Mouse (Mus musculus): ENCODE measurements at regions not wholly inside any gene's neighbourhood (a gene's known extent, or its start where the extent isn't known, plus 50 kb on each side); places are given as distances from the start of the nearest gene placed in this dataset.

DNA sequence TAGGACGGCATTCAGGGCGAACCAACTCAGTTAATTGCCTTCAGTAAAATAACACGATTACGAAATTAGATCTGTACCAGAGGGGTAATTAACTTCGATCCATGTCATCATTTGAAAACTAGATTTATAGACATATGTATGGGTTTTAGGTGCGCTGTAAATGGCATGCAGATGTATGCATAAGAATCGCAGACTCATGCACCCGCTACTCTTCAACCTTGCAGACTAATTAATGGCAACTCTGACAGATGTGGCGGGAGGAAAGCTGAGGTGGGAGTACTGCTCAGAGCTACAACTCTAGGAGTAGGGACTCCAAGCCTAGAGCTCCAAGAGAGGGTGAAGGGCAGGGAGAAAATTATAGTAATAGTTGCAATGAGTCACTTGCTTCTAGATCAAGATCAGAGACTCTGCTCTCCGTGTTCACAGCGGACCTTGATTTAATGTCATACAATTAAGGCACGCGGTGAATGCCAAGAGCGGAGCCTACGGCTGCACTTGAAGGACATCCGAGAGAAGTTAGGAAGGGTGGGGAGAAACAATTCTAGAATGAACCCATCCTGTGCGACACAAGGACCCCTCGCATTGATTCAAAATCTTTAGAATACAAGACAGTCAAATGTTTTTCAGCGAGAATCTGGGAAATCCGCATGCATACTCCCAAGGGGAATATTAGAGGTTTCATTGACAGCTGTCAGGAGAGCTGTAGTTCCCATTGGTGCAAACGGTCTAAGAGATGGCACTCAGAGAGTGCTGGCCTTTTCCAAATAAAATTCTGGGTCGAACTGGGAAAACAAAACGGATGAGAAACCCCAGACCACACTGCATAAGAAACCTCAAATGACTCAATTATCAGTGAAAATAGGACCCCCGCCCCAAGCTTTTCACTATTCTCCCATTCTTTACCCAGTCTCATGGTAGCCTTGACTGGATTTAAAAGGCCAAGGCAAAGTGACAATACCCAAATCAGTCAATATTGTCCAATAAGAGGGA lies 152.6 kb upstream of the Cypt12 start:
- peak in 1 of 2 experiments; percentile 42 for DNase-seq (ENCODE audit: extremely low spot score in 1 of 2, low spot score in 1 of 2)

DNA sequence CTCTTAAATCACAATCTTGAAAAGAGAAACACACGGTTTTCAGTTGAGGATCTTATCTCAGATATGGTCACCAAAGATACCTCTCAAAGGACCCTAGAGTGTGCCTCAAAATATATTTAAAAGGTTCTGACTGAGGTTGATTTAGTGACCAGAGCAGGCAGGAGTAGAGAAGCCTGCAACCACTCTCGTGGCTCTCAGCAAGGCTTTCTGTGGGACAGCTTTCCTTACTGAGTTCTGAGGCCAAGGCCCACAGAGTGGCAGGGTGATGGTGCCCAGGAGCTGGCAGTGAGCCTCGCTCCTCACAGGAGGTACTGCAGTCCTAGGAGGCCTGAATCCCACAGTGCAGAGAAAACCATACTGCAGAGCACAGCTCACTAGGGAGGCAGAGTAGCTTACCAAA lies 151.4 kb upstream of the Cypt12 start:
- DNase-seq (ENCODE audit: extremely low spot score in 1 of 2, low spot score in 1 of 2), result no peak

DNA sequence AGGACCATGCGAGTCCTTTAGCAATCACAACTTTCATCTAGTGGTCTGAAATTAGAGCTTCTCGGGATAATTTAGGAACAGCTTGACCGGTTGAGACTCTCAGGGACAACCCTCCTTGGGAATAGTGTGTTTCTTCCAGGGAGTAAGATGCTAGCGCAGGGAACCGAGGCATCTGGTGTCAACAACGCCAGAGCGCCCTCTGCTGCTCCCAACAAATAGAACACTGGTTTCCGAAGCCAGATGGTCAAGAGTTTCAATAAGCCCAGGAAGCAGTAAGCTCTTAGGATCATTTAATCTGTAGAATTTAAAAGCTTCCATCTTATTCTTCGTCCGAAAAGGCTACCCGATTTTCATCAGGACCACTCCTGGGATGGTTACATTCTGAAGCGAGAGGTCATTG lies 149.8 kb upstream of the Cypt12 start:
- DNase-seq (ENCODE audit: extremely low spot score in 1 of 2, low spot score in 1 of 2), result peak; percentile 49 to 93

DNA sequence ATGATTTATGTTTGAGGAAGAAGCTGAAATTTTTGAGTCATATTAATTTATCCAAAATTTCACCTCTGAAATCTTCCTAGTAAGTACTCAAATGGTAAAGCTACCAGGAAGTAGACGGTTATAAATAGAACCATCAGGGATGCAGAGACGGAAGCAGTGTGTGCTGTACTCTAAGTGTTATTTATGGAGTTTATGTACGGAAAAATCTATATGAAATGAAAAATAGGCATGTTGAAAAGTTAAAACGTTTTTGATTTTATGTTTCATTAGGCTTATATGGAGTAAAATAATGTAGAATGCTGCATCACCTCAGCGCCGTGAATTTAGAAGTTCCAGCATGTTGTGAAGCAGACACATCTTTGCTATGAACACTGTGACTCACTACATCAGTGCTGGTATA lies 149.1 kb upstream of the Cypt12 start:
- DNase-seq (ENCODE audit: extremely low spot score in 1 of 2, low spot score in 1 of 2), result no peak

GRCm38 (mm10) chr3:17800810-17801209 lies 147.4 kb upstream of the Cypt12 start:
- no peak for DNase-seq (ENCODE audit: extremely low spot score in 1 of 2, low spot score in 1 of 2)

- no peak for DNase-seq (ENCODE audit: extremely low spot score in 1 of 2, low spot score in 1 of 2)
These were observed 146.7 kb upstream of the Cypt12 start for GRCm38 (mm10) chr3:17801479-17801878.

GRCm38 (mm10) chr3:17805185-17805584 lies 143.0 kb upstream of the Cypt12 start:
- DNase-seq (ENCODE audit: extremely low spot score in 1 of 2, low spot score in 1 of 2), result no peak

DNA sequence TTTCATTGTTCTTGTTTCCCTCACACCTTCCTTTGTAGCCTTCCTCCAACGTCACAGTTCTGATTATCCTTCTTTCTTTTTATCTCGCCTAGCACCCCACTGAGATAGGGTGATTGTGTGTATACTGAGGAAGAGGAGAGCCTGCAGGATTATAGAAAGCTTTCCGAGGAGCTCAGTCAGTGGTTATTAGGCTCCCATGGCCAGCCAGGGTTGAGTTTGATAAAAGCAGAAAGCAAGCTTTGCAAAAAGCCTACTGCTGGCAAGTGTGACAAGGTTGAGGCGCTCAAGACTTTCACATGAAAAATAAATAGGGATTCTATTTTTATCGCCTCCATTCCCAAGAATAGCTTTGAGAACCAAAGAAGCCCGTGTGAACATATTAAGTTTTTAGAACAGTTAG lies 136.9 kb upstream of the Cypt12 start:
- no peak for DNase-seq (ENCODE audit: extremely low spot score in 1 of 2, low spot score in 1 of 2)

- no peak for DNase-seq (ENCODE audit: extremely low spot score in 1 of 2, low spot score in 1 of 2)
These were observed 124.0 kb upstream of the Cypt12 start for GRCm38 (mm10) chr3:17824201-17824600.

DNA sequence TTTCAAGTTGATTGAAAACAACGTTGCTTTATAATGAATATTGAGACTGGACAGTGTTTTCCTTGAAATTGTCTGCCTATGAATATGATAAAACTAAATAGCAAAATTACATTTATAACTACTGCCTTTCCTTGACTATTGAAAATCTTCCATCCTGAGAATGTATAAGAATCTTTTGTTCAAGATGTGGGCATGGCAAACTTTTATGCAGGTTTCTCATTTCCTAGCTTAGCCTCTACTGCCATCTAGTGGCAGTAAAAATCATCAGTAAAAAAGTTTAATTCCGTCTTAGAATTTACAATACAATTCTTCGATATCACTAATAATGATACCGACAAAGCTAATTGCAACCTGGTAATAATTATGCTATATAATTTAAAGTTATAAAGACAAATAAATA lies 123.5 kb upstream of the Cypt12 start:
- DNase-seq (ENCODE audit: extremely low spot score in 1 of 2, low spot score in 1 of 2), result peak in 1 of 2 experiments; percentile 87

GRCm38 (mm10) chr3:17825254-17825890 lies 122.8 kb upstream of the Cypt12 start:
- DNase-seq (ENCODE audit: extremely low spot score in 1 of 2, low spot score in 1 of 2), result no peak

DNA sequence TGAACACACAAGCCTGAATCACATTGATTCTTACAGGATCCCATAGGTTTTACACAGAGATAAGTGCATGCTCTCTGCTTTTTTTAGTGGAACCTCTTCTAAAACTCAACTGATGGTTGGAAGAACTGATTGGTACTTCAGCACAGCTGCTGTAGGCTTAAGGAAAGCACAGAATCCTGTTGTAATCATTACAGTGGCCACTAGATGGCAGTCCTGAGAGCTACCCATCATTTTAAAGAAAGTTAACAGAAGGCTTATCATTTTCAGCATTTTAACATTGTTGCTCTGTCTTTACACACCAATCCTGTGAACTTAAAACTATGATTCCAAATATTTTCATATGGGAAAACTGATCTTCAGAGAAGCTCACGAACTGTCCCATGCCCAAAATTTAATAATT lies 113.5 kb upstream of the Cypt12 start:
- peak; percentile 74 to 96 for DNase-seq (ENCODE audit: extremely low spot score in 1 of 2, low spot score in 1 of 2)

DNA sequence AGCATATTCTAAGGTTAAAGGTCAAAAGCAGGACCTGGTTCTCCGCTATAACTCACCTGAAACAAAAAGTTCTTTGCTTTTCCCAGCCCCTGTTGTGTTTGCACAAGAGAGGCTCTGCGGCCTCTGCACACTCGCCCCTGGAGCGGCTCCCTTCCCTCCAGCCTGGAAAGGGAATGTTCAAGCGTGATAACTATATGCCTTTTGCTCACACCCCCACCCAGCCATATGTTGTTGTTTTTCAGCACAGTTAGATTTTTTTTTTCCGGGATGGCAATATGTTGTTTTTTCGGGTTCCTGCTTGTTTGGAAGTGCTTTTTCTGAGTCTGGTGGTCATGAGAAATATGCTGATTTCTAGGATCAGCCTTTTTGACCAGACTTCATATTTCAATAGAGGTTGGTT lies 100.6 kb upstream of the Cypt12 start:
- DNase-seq (ENCODE audit: extremely low spot score in 1 of 2, low spot score in 1 of 2), result peak in 1 of 2 experiments; percentile 62

- DNase-seq (ENCODE audit: extremely low spot score in 1 of 2, low spot score in 1 of 2), result peak in 1 of 2 experiments; percentile 42
These were observed 100.0 kb upstream of the Cypt12 start for GRCm38 (mm10) chr3:17848181-17848580.

GRCm38 (mm10) chr3:17862367-17862766 lies 85.8 kb upstream of the Cypt12 start:
- DNase-seq (ENCODE audit: extremely low spot score in 1 of 2, low spot score in 1 of 2), result no peak

- no peak for DNase-seq (ENCODE audit: extremely low spot score in 1 of 2, low spot score in 1 of 2)
These were observed 83.1 kb upstream of the Cypt12 start for GRCm38 (mm10) chr3:17865112-17865511.

DNA sequence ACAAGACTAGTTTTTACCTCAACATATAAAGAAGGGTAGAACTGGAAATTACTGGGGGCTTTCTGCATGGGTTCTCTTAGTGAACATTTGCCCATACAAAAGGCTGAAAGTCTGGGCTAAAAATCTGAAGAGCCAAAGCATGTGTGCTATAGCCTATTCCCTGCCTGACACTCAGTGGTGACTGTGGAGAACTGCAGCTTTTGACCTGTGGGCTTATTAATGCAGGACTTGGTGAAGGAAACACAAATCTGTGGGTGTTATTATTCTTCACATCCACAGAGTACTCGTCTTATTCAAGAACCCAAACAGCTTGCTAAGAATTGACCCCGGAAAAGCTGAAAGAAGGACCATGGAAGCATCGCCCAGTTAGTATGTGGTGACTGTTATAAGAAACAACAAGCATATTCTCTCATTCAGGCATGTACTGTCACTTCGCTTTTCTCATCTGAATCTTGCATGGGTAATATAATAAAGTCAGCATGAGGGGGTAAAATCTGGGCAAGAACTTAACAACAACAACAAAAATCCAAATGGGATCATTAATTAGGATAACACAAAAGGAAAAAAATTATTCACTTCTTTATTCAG lies 77.2 kb upstream of the Cypt12 start:
- DNase-seq (ENCODE audit: extremely low spot score in 1 of 2, low spot score in 1 of 2), result peak in 1 of 2 experiments; percentile 50

GRCm38 (mm10) chr3:17895869-17896268 lies 52.3 kb upstream of the Cypt12 start:
- DNase-seq (ENCODE audit: extremely low spot score in 1 of 2, low spot score in 1 of 2), result no peak

DNA sequence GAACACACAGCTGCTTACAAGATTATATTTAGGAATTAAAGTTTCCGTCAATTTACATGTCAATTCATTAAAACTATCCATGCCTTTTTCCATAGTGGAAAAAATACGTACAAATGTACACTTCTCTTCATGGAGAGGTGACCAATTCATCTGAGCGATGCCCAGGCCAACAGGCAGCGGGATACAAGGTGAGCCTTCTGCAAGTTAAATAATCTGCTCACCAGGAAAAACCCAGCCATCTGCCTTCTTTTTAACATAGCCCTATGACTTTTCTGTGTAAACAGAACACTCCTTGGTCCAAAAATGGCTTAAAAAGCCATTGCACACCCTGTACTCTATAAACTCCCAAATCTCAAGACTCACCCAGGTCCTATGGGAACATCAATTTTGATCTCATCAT lies 51.5 kb upstream of the Cypt12 start:
- no peak for DNase-seq (ENCODE audit: extremely low spot score in 1 of 2, low spot score in 1 of 2)
